Mouse (Mus musculus) intestine, embryonic 14.5 days (tissue): ENCODE measurements at regions not wholly inside any gene's neighbourhood (a gene's known extent, or its start where the extent isn't known, plus 50 kb on each side); places are given as distances from the start of the nearest gene placed in this dataset. TPM values are rescaled to one million over a fixed set of nuclear protein-coding genes. Genes with fewer than 3 reads are reported as not detected.

Source experiments
- ATAC-seq: fragments of 200-750 bp; cut with Nextera tagmentation; replicated peaks from 2 replicates; pipeline ENCODE4 v1.8.0; 2017; ENCODE audit warnings: low read depth, moderate number of reproducible peaks, moderate TSS enrichment, moderate library complexity; ENCODE audit not compliant: low FRiP score, low TSS enrichment
- DNase-seq: peaks from one replicate; pipeline ENCODE4 v3.0.0-alpha.2; 2018; ENCODE audit warnings: low spot score
- H3K27ac ChIP-seq: fragments of 300-500 bp; sonication (generic); 2 replicates; pipeline ENCODE4 v1.5.1; 2014; ENCODE audit warnings: low read depth, mild to moderate bottlenecking, control low read depth
- H3K27me3 ChIP-seq: fragments of 300-500 bp; sonication (generic); replicated peaks from 2 replicates; pipeline ENCODE4 v1.6.1; 2014; ENCODE audit warnings: low read length, control low read depth; ENCODE audit not compliant: control insufficient read depth, insufficient read depth
- H3K36me3 ChIP-seq: fragments of 300-500 bp; sonication (generic); 2 replicates; pipeline ENCODE4 v1.6.1; 2014; ENCODE audit warnings: low read length, control low read depth; ENCODE audit not compliant: control insufficient read depth, insufficient read depth
- H3K4me1 ChIP-seq: fragments of 300-500 bp; sonication (generic); replicated peaks from 2 replicates; pipeline ENCODE4 v1.6.1; 2014; ENCODE audit warnings: low read length, control low read depth, mixed read lengths; ENCODE audit not compliant: control insufficient read depth, insufficient read depth
- H3K4me2 ChIP-seq: fragments of 300-500 bp; sonication (generic); 2 replicates; pipeline ENCODE4 v1.6.1; 2014; ENCODE audit warnings: low read length
- H3K4me3 ChIP-seq: fragments of 300-500 bp; sonication (generic); 2 replicates; pipeline ENCODE4 v1.5.1; 2014; ENCODE audit warnings: low read depth, low read length, control low read depth, mixed read lengths
- H3K9ac ChIP-seq: fragments of 300-500 bp; sonication (generic); 2 replicates; pipeline ENCODE4 v1.6.1; 2014; ENCODE audit warnings: mild to moderate bottlenecking, low read length
- H3K9me3 ChIP-seq: fragments of 300-500 bp; sonication (generic); 2 replicates; pipeline ENCODE4 v1.6.1; 2016; ENCODE audit warnings: low read length, control low read depth; ENCODE audit not compliant: control insufficient read depth
- WGBS: fragments of 180-500 bp; shearing (Covaris S2); extraction: QIAGEN DNeasy Blood & Tissue Kit; methylation state at CpG from one replicate; pipeline ENCODE4 v1.1.7; 2014; 5-methylcytosine and 5-hydroxymethylcytosine counted together
- microRNA-seq: library from miRNA; unstranded; fragments of <30 nt; microRNA quantifications from one replicate; pipeline ENCODE4, GENCODE M21; 2016

DNA sequence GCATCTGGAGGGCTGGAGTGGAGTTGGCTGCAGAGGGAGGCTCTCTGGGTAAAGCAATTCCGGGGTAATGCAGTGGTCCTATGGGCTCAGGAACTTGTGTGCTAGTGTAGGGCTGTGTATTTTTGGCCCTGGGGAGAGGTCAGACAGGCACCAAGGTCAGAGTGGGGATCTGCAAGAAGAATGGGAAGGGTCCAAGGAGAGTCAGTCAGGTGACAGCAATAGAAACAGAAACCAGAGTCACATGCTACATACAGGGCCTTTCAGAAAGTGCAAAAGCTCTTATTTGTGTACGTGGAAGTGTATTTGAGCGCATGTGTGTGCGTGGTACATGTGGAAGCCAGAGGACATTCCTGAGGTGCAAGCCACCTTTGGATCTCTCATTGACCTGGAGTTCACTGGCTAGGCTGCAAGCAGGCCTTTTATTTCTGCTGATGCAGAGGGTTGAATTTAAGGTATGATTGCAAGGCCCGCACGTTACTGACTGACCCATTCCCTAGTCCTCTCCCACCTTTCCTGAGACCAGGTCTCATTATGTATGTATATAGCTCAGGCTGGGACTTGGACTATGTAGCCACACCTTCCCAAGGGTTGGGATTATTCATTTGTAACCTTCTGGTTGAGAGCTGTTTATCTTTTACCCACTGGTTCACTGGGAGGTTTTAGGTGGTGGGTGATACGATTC is 1122.0 kb upstream of the A1bg start:
- no peaks in the 10 kb centered on the region for H3K9me3 ChIP-seq
- H3K27me3 ChIP-seq, result no peaks in the 10 kb centered on the region
- H3K4me2 ChIP-seq, result no peak overlapping the region
- ATAC-seq (no peak), DNase-seq (no peak)
- no peaks in the 10 kb centered on the region for H3K4me1 ChIP-seq
- H3K4me3 ChIP-seq, result no peak overlapping the region
- H3K9ac ChIP-seq, result no peak overlapping the region
- H3K36me3 ChIP-seq, result no peaks in the 10 kb centered on the region
- 85% methylated on average over 7 of the region's 7 CpGs for WGBS
- H3K27ac ChIP-seq, result no peak overlapping the region

DNA sequence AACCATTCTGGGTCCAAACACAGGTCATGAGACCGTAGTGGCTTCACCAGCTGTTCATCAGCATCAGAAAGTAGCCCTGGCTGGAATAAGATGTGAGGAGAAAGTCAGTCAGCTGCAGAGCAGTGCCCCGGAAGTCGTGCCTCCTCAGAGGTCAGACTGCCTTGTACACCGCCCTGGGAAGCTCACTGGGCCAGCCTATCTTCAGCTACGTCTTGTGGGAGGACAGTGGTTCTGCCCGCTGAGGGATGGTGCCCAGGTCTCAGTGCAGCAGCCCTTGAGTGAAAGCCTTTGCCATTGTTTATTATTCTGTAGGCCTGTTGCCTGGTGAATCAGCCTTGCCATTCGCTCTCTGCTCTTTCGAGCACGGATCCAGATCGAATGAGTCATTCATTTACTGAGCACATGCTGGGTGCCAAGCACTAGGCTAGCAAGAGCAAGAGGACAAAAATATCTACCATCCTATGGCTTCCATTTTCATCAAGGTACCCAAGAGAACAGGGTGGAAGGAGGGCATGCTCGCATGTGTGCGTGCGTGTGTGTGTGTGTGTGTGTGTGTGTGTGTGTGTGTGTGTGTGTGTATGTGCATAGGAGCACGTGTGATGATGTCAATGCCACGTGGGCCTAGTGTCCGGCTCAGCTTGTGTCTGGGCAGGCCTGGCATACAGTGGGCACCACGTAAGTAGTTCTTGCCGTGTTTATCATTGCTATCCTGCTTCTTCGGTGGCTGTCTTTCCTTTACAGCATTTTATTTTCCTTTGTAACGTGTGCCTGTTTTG is 1121.0 kb upstream of the A1bg start:
- ATAC-seq (no peak), DNase-seq (no peak)
- H3K36me3 ChIP-seq, result no peaks in the 10 kb centered on the region
- H3K9ac ChIP-seq, result no peak overlapping the region
- no peaks in the 10 kb centered on the region for H3K9me3 ChIP-seq
- H3K4me1 ChIP-seq, result 0 out of 2 replicates have a peak, but pooled peaks cover 8% of the 10 kb centered on the region
- H3K4me2 ChIP-seq, result no peak overlapping the region
- no peak overlapping the region for H3K27ac ChIP-seq
- no peaks in the 10 kb centered on the region for H3K27me3 ChIP-seq
- WGBS, result 76% methylated on average over 20 of the region's 20 CpGs
- H3K4me3 ChIP-seq, result no peak overlapping the region

DNA sequence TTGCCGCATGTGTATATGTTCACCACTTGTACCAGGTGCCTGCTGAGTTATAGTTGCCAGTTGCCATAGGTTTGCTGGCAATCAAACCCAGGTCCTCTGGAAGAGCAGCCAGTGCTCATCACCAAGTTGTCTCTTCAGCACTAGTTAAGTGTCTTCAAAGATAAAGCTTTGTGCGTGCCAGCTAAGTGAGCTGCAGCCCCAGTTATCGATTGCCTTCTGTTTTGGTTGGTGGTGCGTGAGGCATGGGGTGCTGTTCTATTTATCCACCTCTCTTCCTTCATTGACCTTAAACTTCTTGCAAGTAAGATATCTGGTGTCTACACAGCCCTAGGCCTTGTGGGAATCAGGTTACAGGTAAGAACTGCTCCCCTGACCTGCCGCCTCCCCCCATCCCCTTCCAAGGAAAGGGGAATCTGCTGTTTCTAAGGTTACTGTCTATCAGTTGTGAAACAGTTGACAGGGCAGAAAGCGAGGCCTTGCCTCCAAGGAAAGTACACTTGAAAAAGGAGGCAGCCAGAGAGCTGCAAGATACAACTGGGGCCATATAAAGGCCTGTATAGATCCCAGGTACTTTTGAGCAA is 1120.2 kb upstream of the A1bg start:
- Histone ChIP-seq H3K9ac (no peak overlapping the region), H3K27ac (no peak overlapping the region), H3K4me2 (no peak overlapping the region), H3K9me3 (no peaks in the 10 kb centered on the region), H3K4me1 (0 out of 2 replicates have a peak, but pooled peaks cover 15% of the 10 kb centered on the region), H3K36me3 (no peaks in the 10 kb centered on the region), H3K27me3 (no peaks in the 10 kb centered on the region), H3K4me3 (no peak overlapping the region)
- DNase-seq (no peak), ATAC-seq (no peak)
- WGBS, result 82% methylated on average over 6 of the region's 6 CpGs

Small RNAs in the stretch of these regions (microRNA-seq; reads per million reads assigned to microRNA genes)
- not detected for gene Gm24810
